Mouse (Mus musculus) heart, adult 2 months (tissue): ENCODE data around the gene Pdia2.

Experiments used
- CTCF ChIP-seq: fragments of 200-600 bp; IDR thresholded peaks from 2 replicates; pipeline ENCODE4 v1.8.1; 2022; ENCODE audit warnings: antibody characterized with exemption, mild to moderate bottlenecking, moderate library complexity
- EP300 ChIP-seq: fragments of 200-500 bp; IDR thresholded peaks from 2 replicates; pipeline ENCODE4 v1.6.1; 2011; ENCODE audit warnings: low read depth, low read length, control low read depth; ENCODE audit not compliant: insufficient read depth

DNA sequence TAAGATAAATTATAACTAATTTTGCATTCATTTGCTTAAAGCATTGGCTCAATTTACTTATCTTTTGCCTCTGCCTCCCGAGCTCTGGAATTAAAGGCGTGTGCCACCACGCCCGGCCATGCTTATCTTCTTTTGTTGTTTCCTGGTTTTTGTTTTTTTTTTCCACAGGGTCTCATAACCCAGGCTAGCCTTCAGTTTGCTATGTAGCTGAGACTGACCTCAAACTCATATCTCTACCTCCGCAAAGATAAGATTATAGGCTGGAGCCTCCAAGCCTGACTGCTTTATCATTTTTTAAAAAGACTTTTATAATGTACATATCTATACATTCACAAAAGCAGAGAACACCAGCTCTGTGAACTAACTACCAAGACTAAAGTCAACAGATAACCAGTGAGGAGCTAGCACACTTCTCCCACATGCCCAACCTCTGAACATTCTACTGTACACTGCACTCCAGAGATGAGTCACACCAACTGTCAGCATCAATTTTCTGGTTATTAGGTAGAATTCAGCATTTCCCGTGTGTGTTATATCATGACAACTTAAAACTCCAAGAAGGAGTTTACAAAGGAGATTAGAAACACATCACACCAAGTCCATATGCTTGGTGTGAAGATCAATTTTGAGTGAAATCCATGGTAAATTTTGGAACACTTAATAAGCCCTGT, 41.4 kb upstream of the Pdia2 start:
- TF ChIP-seq CTCF (no peak), EP300 (no peak)
